Mouse (Mus musculus) gastrocnemius, postnatal 4 days (tissue): ENCODE measurements around the gene Vsig10l. TPM values are rescaled to one million over a fixed set of nuclear protein-coding genes. Genes with fewer than 3 reads are reported as not detected.

ENCODE experiments used
- DNase-seq, 2 experiments: peaks; one replicate each; pipeline ENCODE4 v3.0.0; 2021 to 2022; ENCODE audit warnings: low spot score in 2 of 2, mixed read lengths in 2 of 2
- long read RNA-seq, 2 experiments: library from polyadenylated mRNA; stranded (forward); transcript quantifications; one replicate each; pipeline ENCODE4 v2.0.0; 2021
- total RNA-seq, 2 experiments: library from RNA; stranded (reverse); gene quantifications; 2 replicates each; pipeline ENCODE4 v1.2.3; 2021

The Vsig10l gene
- total RNA-seq = 1 to 10 TPM; 3.7 to 4.9 TPM
- long read RNA-seq, experiment 1, partial matches to known transcripts = 0 of 8 reads
- long read RNA-seq, experiment 1, other reads (novel, unspliced or antisense) = 6 of 8 reads
- long read RNA-seq, experiment 2, partial matches to known transcripts = 0 of 3 reads
- long read RNA-seq, experiment 2, other reads (novel, unspliced or antisense) = 3 of 3 reads

GRCm38 (mm10) chr7:43462851-43463250 lies at the start of gene Vsig10l:
Vsig10l (plus strand) TSS chr7:43463151.
- no peak for DNase-seq

GRCm38 (mm10) chr7:43417298-43417697 lies 45.7 kb upstream of the Vsig10l start:
- no peak for DNase-seq

GRCm38 (mm10) chr7:43422995-43423617 lies 39.8 kb upstream of the Vsig10l start:
- DNase-seq = peak; percentile 50 to 77

- DNase-seq = no peak
Measured at GRCm38 (mm10) chr7:43423991-43424625, 38.8 kb upstream of the Vsig10l start.

- DNase-seq = no peak
Measured at GRCm38 (mm10) chr7:43427406-43427805, 35.5 kb upstream of the Vsig10l start, which contains the start of gene Lim2. Lim2 (plus strand) TSS chr7:43427670.

- no peak for DNase-seq
Measured at GRCm38 (mm10) chr7:43429500-43429899, 33.5 kb upstream of the Vsig10l start.

- DNase-seq = no peak
Measured at GRCm38 (mm10) chr7:43432891-43433290, 30.1 kb upstream of the Vsig10l start.

GRCm38 (mm10) chr7:43434676-43435075 lies 28.3 kb upstream of the Vsig10l start:
- DNase-seq = no peak

GRCm38 (mm10) chr7:43436341-43437255 lies 26.4 kb upstream of the Vsig10l start, which contains the start of gene Nkg7:
Nkg7 (plus strand) TSS chr7:43437073.
- DNase-seq = no peak

GRCm38 (mm10) chr7:43438611-43439010 lies 24.3 kb upstream of the Vsig10l start:
- no peak for DNase-seq

GRCm38 (mm10) chr7:43440482-43440881 lies 22.5 kb upstream of the Vsig10l start, which contains the start of gene Cldnd2:
Cldnd2 (plus strand) TSS chr7:43440782.
- no peak for DNase-seq

- DNase-seq = no peak
Measured at GRCm38 (mm10) chr7:43441071-43441470, 21.9 kb upstream of the Vsig10l start.

GRCm38 (mm10) chr7:43442684-43443083 lies 20.3 kb upstream of the Vsig10l start:
- DNase-seq = no peak

- peak; percentile 50 to 75 for DNase-seq
Measured at GRCm38 (mm10) chr7:43443126-43443916, 19.6 kb upstream of the Vsig10l start.

GRCm38 (mm10) chr7:43443917-43444293 lies 19.0 kb upstream of the Vsig10l start, which contains the start of the genes Etfb and Gm45233:
Etfb (plus strand) TSS chr7:43444083.
Gm45233 (plus strand) TSS chr7:43444128.
- peak; percentile 82 to 92 for DNase-seq

GRCm38 (mm10) chr7:43447801-43448200 lies 15.2 kb upstream of the Vsig10l start:
- no peak for DNase-seq

GRCm38 (mm10) chr7:43448246-43448645 lies 14.7 kb upstream of the Vsig10l start:
- DNase-seq = no peak

- DNase-seq = no peak
Measured at GRCm38 (mm10) chr7:43449811-43450210, 13.1 kb upstream of the Vsig10l start.

- DNase-seq = no peak
Measured at GRCm38 (mm10) chr7:43451726-43452125, 11.2 kb upstream of the Vsig10l start.

- DNase-seq = no peak
Measured at GRCm38 (mm10) chr7:43452609-43453008, 10.3 kb upstream of the Vsig10l start.
